In the genomic region with DNA sequence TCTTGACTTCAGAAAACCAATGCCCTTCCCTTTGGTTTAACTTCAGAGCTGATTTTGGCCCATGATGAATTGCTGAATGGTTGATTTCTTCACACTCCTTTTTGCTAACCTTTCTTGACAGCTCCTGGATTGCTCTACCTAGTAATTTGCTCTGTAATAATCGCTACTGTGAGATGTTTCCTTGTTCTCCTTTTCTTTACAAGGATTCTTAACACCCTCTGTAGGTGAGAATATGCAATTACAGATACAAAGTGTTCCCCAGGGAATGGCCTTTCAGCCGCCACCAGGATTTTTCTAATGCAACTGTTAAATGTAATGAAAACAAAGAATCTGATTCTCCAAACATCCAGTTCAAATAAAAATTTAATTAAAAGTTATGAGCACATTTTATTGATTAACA, we compare ENCODE assay signal across 9 mouse cellular contexts.
DNase-seq lines count a peak whose midpoint lies in the region; ATAC-seq lines count a peak whose summit lies in the region.
"Had no signal": no experiment of that assay in that cellular context is flagged by ENCODE, and none has a peak within 500 bp of the region (broad histone marks: within the 10 kb centered on the region; RNA-seq: fewer than 3 reads in every experiment).

No protein-coding gene starts in this region.

- ATAC-seq in CD4-positive, CD25-positive, alpha-beta regulatory T cell, adult 4 months: no peak

- DNase-seq in CD4-positive, CD25-positive, alpha-beta regulatory T cell, adult 2 months (ENCODE audit: low read depth, low spot score): peak; percentile 3
- peak; percentile 7 for DNase-seq in kidney, postnatal 14 days
- DNase-seq in kidney, adult 18-20 months: no peak
- DNase-seq in NIH3T3 (ENCODE audit: low read depth): peak; percentile 13
- peak; percentile 4 for DNase-seq in fibroblast of lung, adult 2 months (ENCODE audit: low read depth)
- DNase-seq in adrenal gland, postnatal 4 days (ENCODE audit: low spot score in 2 of 2): no peak
- DNase-seq in adrenal gland, adult 8-10 months: no peak
- DNase-seq: gastrocnemius, postnatal 14 days had no signal

Comparison
In these comparisons a context has a peak if more than half of its experiments do, and no peak if none do; other contexts are left out.
1. DNase-seq: peak in CD4-positive, CD25-positive, alpha-beta regulatory T cell, adult 2 months (single experiment), kidney, postnatal 14 days (single experiment), NIH3T3 (single experiment) and fibroblast of lung, adult 2 months (single experiment); none in kidney, adult 18-20 months (single experiment), adrenal gland, postnatal 4 days (0 of 2) and adrenal gland, adult 8-10 months (single experiment).